Mouse (Mus musculus) ovary, adult 18-20 months (tissue): ENCODE data around the gene Hyal1.
"Not testable (repeated sequence)": the region's sequence is repeated elsewhere in the genome, so short reads cannot be mapped to it uniquely, and the experiment has no call there.

Experiments
- DNase-seq: peaks from one replicate; pipeline ENCODE4 v3.0.0; 2022; ENCODE audit warnings: low spot score, mixed read lengths

The Hyal1 gene

DNA sequence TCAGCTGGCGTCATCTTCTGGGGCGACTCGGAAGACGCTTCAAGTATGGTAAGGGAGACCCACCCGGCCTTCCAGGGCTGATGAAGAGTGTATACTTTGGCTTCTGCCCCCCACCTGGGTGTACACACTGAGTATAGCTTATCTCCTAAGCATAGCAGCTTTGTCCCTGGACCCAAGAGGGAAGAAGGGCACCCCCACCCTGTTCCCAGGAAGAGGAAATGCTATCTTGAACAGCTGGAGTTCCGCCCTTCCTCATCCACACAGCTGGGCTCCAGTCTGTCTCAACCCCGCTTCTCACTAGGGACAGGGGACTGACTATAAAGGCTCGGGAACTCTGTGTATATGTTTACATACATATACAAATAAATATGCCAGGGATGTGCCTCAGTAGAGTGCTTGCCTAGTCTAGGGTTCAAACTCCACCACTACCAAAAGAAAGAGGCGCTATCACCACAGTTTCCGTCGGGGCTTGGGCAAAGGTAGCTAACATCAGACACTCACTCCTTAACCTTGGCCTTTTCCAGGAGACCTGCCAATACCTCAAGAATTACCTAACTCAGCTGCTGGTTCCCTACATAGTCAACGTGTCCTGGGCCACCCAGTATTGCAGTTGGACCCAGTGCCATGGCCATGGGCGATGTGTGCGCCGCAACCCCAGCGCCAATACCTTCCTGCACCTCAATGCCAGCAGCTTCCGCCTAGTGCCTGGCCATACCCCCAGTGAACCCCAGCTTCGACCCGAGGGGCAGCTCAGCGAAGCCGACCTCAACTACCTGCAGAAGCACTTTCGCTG lies 5.0 kb upstream of the Hyal1 start:
- no peak for DNase-seq

DNA sequence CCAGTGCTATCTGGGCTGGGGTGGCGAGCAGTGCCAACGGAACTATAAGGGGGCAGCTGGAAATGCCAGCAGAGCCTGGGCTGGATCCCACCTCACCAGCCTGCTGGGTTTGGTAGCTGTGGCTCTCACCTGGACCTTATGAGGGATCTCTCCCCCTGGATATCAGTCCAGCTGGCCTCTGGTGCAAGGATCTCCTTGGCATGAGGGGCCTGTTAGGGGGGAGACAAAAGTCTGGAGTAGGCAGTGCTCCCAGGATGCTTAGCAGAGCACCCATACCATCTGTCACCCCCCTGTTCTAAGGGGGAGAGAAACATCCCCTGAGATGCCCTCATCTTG lies 4.4 kb upstream of the Hyal1 start:
- no peak for DNase-seq

DNA sequence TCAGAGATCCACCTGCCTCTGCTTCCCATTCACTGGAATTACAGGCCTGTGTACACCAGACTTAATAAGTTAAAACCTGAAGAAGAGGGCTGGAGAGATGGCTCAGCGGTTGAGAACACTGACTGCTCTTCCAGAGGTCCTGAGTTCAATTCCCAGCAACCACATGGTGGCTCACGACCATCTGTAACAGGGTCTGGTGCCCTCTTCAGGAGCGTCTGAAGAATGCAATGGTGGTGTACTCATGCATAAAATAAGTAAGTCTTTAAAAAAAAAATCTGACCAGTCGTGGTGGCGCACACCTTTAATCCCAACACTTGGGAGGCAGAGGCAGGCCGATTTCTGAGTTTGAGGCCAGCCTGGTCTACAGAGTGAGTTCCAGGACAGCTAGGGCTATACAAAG lies 3.0 kb upstream of the Hyal1 start:
- DNase-seq = not testable (repeated sequence)

DNA sequence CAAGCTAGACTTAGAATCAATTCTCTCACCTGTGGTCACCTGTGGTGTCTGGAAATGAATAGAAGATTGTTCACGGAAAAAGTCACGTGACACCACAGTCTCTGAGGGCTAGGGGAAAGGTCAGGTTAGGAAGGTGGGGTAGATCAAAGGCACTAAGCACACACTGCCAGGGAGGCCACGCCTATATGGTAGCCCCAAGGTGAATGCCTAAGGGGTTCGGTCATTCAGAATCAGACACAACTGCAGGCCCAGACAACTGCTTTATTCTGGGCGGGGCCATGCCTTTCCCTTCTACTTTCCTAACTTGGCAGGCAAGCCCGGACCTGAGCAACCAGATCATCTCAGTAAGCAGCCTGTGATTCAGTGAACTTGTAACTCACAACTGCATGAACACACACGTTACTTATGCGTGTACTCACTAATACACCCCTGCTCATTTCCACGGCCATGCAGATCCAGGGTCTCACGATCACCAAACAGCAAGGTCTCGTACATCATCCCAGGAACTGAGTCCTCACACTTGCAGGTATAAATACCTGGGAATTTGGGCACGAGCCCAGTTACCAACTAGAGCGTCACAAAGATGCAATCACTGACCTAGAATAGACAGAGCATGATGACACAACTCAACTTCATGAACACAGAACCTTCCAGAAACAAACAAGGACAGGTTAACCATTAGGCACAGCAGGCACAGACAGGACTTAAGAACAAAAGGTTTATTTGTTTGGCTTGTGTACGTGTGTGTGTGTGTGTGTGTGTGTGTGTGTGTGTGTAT lies 959 bp upstream of the Hyal1 start:
- no peak for DNase-seq

DNA sequence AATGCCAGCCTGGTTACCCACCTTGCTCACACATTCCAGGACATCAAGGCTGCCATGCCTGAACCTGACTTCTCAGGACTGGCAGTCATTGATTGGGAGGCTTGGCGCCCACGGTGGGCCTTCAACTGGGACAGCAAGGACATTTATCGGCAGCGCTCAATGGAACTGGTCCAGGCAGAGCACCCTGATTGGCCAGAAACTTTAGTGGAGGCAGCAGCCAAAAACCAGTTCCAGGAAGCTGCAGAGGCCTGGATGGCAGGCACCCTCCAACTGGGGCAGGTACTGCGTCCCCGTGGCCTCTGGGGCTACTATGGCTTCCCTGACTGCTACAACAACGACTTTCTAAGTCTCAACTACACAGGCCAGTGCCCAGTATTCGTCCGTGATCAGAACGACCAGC lies 1.1 kb downstream of the Hyal1 start:
- DNase-seq = no peak

DNA sequence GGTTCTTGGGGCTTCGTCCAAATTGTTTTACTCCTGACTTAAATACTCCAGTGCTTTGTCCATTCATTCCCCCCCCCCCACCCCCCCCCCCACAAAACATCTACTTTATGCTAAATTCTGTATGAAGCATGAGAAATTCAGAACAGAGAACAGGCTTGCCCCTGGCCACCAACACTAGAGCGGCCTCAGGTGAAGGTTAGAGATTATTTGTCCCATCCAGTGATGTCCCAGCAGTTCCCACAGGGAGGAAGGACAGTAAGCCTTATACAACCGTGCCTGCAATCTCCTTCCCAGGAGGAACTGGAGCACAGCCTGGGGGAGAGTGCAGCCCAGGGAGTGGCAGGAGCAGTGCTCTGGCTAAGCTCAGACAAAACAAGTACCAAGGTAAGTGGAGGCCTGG lies 1.9 kb downstream of the Hyal1 start, which contains the start of gene Naa80:
Naa80 (plus strand) TSS at position 301 of the 400 bp plus-strand sequence.
- DNase-seq = no peak

DNA sequence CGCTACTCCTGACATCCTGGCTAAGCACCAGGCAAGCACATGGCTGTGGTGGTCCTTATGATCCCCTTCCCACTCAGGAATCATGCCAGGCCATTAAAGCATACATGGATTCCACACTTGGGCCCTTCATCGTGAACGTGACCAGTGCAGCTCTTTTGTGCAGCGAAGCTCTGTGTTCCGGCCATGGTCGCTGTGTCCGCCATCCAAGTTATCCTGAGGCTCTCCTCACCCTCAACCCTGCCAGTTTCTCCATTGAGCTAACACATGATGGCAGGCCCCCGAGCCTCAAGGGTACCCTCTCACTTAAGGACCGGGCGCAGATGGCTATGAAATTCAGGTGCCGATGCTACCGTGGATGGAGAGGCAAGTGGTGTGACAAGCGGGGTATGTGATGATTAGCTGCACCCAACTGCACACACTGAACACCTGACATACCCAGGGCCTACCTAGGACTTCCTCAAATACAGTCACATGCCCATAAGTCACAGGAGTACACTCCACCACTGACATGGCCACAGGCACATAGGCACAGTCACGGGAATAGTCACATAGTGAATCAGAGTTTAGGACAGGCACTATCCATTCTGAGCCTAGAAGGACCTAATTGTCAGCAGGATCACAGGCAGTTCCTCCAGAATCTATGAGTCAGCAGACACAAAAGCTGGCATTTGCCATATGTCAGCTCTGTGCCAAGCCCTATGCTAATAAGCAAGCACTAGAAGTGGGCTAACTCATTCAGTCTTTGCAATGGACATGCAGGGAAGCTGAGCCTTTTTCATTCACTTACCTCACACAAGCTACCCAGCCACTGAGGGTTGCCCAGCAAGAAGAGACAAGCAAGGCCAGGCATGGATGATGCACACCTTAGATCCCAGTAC lies 2.5 kb downstream of the Hyal1 start:
- DNase-seq = no peak

DNA sequence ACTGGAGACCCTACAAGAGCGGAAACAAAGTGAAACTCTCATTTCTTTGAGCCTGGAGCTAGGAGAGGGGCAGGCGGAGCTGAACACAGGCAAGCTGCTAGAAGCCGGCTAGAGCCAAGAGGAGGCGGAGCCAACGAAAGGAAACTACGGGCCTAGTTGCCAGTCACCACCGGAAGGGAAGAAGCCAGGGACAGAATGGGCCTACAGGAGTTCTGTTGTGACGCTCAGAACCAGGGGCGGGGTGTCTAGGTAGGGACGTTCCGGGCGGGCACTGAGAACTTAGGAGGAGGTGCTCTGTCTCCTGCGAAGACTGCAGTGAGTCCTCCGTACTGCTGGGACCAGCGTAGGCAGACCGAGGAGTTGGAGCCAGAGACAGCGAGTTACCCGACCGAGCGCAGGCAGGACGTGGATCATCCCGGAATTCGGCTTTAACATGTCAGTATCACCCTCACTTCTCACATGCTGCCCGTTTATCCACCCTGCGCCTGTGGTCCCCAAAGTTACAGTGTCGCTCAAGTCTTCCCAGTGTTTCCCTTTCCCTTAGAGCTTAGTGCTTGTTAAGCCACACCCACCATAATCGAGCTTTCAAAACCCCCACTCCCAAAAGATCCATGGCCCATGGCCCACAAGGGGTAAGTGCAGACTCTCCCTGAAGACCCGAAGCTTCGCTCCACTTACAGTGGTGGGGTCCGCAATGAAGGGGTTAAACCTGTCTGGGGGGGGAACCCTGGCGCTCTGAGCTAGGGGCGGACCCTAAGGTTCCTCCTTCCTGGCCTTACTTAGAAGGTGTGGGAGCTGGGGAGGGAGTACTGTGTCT lies 4.0 kb downstream of the Hyal1 start, which contains the start of gene Hyal3:
Hyal3 (plus strand) TSS at position 318 of the 817 bp plus-strand sequence.
- DNase-seq = peak; percentile 89

DNA sequence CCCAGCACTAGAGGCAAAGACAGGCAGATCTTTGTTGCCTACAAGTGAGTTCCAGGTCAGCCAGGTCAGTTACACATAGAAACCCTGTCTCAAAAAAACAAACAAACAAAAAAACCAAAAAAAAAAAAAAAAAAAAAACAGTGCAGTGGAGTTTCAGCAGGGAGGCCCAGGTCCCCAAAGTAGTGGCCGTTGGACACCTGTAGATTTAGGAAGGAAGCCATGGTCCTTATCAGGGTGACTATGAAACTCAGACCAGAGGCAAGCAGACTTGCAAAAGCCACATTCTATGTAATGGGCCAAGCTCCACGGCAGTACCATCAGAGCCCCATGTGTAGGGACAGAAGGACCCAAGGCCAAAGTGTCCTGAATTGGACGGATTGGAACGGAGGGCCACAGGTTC lies 4.9 kb downstream of the Hyal1 start:
- no peak for DNase-seq

DNA sequence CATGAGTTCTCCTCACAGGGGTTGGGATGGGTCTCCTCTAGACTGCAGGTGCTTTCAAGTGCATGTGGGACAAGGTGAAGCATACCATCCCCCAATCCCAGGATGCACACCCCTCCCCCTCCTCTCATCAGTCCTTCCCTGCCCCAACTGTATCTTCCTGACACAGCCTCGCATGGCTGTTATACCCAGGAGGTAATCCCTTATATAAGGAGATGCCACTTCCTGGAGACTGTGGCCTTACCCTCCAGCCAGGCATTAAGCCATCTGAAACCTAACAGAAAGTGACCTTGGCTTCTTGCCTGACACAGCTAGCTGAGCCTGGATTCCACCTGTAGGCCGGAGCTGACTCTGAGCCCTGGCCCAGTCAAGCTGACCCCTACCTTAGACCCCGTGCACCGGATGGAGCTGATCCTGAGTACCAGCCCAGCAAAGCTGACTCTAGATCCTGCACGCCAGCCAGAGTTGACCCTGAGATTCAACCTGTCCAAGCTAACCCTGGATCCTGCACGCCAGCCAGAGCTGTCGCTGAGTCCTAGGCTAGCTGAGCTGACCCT lies 5.9 kb downstream of the Hyal1 start:
- DNase-seq = no peak

DNA sequence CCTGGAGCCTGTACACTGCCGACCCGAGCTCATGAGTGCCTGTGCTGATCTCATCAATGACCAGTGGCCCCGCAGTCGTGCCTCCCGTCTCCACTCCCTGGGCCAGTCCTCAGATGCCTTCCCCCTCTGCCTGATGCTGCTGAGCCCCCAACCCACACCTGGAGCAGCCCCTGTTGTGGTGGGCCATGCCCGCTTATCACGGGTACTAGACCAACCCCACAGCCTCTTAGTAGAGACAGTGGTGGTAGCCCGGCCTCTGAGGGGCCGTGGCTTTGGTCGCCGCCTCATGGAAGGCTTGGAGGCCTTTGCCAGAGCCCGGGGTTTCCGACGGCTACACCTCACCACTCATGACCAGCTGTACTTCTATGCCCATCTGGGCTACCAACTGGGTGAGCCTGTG lies 6.4 kb downstream of the Hyal1 start:
- DNase-seq = no peak

DNA sequence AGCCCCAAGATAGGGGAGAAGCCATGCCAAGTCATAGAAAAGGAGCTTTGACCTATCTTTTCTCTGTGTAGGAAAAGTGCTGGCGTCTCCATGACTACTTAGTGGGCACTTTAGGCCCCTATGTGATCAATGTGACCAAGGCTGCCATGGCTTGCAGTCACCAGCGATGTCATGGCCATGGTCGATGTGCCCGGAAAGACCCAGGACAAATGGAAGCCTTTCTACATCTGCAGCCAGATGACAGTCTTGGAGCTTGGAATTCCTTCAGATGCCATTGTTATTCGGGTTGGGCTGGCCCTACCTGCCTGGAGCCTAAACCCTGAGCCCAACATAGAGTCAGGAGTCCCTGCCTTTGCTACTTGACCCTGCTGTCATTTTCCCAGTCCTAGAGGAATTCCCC lies 9.8 kb downstream of the Hyal1 start:
- DNase-seq = no peak

DNA sequence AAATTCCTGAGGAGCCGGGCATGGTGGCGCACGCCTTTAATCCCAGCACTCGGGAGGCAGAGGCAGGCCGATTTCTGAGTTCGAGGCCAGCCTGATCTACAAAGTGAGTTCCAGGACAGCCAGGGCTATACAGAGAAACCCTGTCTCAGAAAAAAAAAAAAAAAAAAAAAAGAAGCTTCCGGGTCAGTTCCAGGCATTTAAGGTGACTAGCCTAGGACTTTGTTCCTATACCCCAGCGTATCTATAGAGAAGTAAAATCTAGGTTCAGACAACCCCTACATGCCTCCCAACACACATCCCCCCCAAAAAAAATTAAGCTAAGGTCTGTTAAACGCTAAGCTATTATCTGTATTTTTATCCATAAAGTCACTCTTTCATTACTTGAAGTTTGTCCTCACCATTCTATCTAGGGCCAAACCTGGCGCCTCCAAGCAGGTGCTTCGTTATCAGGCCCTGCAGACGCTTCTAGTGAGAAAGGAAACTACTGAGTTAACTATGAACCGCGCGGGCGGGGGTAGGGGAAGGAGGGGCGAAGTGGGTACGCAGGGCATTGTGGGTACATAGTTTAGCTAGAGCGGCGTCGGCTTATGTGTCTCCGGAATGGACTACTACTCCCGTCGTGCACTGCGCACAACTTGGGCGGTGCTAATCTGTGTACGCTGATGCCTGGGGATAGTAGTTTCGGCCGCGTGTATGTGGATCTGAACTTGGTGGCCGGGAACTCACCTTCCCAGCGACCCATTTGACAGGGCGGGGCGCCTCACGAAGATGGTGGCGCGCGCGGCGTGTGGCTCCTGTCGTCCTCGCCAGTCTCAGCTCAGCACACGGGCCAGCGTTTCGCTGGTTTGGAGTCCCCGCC lies 10.5 kb downstream of the Hyal1 start, which contains the start of gene Ifrd2:
Ifrd2 (plus strand) TSS at position 669 of the 859 bp plus-strand sequence.
- DNase-seq = peak; percentile 97

DNA sequence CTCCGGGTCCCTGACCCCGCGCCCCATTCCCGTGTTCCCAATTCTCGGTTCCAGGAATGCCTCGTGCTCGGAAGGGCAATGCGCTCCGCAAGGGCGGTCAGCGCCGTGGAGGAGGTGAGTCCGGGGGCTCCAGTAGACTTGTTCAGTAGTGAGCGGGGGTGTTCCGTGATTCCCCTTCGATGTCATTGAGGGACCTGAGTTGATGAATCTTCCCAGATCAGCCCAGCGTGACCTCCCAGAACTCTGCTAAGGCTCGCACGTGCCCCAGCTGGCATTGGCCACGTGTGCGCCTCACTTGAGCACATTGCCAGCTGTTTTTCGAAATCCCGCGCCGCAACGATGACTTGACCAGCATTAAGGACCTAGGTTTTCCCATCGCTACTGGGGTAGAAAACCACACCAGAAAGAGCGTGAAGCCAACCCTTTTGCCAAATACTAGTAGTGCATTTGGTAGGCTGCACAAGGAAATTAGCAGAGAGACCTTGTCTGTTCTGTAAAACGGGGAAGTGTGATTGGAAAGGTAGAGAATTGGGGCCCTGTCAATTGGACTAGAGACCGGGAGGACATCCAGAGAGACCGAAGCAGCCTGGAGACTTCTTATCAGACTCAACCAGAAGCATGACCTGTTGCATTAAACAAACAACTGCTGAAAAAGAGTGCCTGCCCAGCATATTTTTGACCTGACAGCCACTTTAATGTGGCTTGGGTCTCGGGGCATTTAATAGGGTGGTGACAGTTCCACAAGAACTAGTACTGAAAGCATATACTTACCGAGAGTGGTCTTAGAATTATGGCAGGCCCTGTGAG lies 11.3 kb downstream of the Hyal1 start:
- no peak for DNase-seq

DNA sequence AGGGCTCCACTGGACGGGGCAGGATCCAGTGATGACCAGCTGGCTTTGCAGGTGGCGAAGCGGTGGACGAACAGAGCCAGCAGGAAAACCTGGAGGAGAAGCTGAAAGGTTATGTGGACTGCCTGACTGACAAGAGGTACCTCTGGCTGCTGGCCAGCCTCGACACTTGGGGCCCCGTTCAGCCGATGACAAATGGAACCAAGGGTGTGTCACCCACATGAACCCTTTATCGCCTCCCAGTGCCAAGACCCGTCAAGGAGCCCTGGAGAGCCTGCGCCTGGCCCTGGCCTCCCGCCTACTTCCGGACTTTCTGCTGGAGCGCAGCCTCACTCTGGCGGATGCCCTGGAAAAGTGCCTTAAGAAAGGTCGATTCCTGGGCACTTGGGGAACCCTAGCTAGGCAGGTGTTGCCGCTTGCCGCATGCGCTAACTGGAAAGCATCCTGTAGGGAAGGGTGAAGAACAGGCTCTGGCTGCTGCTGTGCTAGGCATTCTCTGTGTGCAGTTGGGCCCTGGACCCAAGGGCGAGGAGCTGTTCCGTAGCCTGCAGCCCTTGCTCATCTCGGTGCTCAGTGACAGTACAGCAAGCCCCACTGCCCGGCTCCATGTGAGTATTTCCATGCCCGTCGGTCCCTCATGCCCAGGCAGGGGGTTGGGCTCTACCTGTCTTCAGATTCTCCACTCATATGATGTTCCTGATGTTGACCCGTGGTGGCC lies 13.5 kb downstream of the Hyal1 start:
- no peak for DNase-seq

DNA sequence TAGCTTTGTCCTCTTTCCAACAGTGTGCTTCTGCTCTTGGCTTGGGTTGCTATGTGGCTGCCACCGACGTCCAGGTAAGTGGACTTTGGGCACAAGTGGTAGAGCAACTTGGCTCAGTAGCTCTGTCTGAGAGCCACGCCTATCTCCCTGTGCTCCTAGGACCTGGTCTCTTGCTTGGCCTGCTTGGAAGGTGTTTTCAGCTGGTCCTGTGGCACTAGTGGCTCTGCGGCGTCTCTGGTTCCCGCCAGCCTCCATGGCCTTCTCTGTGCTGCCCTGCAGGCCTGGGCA lies 14.0 kb downstream of the Hyal1 start:
- no peak for DNase-seq

DNA sequence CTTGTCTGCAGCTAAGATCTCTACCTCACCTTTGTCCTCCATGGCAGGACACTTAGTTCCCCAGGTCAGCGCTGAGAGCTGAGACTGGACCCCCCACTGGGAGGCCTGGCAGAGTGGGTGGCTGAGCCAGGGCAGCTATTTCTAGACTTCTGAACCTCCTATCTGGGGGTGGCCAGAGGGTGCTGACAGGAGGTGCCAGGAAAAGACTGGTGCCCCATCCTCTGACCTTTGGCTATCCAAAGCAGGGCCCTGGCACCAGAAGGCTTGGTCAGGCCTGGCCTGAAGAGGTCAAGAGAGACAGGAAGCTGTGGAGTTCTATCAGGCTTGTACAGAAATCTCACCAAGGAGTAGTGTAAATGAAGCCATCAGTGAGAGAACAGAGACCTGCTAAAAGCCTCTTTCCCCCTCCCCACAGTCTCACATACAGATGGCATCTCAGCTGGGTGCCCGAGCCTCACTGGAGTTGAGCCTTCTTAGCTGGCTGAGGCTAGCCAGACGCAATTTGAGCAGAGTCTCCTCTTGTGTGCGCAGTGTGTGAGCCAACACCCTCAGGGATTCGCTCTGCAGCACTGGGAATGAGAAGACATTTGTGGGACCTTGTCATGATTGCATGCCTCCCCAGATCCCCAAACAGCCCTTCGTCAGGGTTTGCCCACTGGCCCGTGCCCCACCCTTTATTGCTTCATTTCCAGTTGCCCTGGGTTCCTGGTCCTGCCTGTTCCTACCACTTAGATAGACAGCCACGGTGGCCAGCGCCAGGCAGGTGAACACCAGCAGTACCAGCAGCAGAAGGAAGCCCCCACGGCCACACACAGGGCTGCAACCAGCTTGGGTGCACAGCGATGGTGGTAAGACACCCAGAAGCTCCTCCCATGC lies 16.6 kb downstream of the Hyal1 start:
- no peak for DNase-seq
